Mouse (Mus musculus): ENCODE results near the gene Hoxb1.

The Hoxb1 gene

GRCm38 (mm10) chr11:96334998-96335397, 30.6 kb upstream of the Hoxb1 start:
- DNase-seq: no peak

- peak; percentile 40 for DNase-seq
These were observed 29.0 kb upstream of the Hoxb1 start for GRCm38 (mm10) chr11:96336597-96336996.

GRCm38 (mm10) chr11:96337026-96337425, 28.5 kb upstream of the Hoxb1 start:
- no peak for DNase-seq

GRCm38 (mm10) chr11:96338957-96339855, 26.3 kb upstream of the Hoxb1 start:
- peak; percentile 33 for DNase-seq

GRCm38 (mm10) chr11:96340698-96341365, 24.7 kb upstream of the Hoxb1 start:
- DNase-seq: peak; percentile 67

GRCm38 (mm10) chr11:96341701-96342575, 23.6 kb upstream of the Hoxb1 start:
- peak; percentile 86 for DNase-seq

- DNase-seq: peak; percentile 49
These were observed 23.0 kb upstream of the Hoxb1 start for GRCm38 (mm10) chr11:96342576-96342930.

- DNase-seq: peak; percentile 48
These were observed 22.3 kb upstream of the Hoxb1 start for GRCm38 (mm10) chr11:96343206-96343745.

- DNase-seq: peak; percentile 67
These were observed 21.3 kb upstream of the Hoxb1 start for GRCm38 (mm10) chr11:96344061-96344877.

- no peak for DNase-seq
These were observed 20.7 kb upstream of the Hoxb1 start for GRCm38 (mm10) chr11:96344878-96345159.

- peak; percentile 41 for DNase-seq
These were observed 20.2 kb upstream of the Hoxb1 start for GRCm38 (mm10) chr11:96345220-96345892.

- DNase-seq: peak; percentile 79
These were observed 19.4 kb upstream of the Hoxb1 start for GRCm38 (mm10) chr11:96345893-96346806.

- DNase-seq: peak; percentile 46
These were observed 18.5 kb upstream of the Hoxb1 start for GRCm38 (mm10) chr11:96346916-96347520.

GRCm38 (mm10) chr11:96347717-96348116, 17.8 kb upstream of the Hoxb1 start:
- DNase-seq: no peak

- DNase-seq: peak; percentile 77
These were observed 17.2 kb upstream of the Hoxb1 start for GRCm38 (mm10) chr11:96348141-96348928.

GRCm38 (mm10) chr11:96348988-96349387, 16.6 kb upstream of the Hoxb1 start:
- DNase-seq: no peak

GRCm38 (mm10) chr11:96349491-96350340, 15.8 kb upstream of the Hoxb1 start:
- peak; percentile 72 for DNase-seq

- no peak for DNase-seq
These were observed 15.3 kb upstream of the Hoxb1 start, which contains the start of gene Hoxb2 for GRCm38 (mm10) chr11:96350341-96350624. Gene Hoxb2, plus strand, starts transcription at chr11:96350525.

All from kidney, adult 18-20 months (tissue).